In genomic region chr16:35489066-35489718, GRCm38 (mm10) we compare ENCODE assay signal across 7 mouse cellular contexts. TPM values are rescaled to one million over a fixed set of nuclear protein-coding genes. Genes with fewer than 3 reads are reported as not detected.
DNase-seq lines count a peak whose midpoint lies in the region; ATAC-seq and TF ChIP-seq lines count a peak whose summit lies in the region.

No protein-coding gene starts in this region.

- H3K4me2 ChIP-seq in lung, embryonic 14.5 days = peak overlapping the region; percentile 95
- H3K4me2 ChIP-seq in hindbrain, embryonic 11.5 days (replicated peaks; ENCODE audit: low read depth, low read length) = peak overlapping the region; percentile 98
- H3K4me2 ChIP-seq in liver, embryonic 13.5 days = peak overlapping the region; percentile 75
- H3K4me2 ChIP-seq in stomach, postnatal 0 days (replicated peaks; ENCODE audit: low read depth) = peak overlapping the region; percentile 92; the same call in 1 of the 2 replicates

- no peak for TF ChIP-seq CTCF in lung, embryonic 14.5 days (IDR thresholded peaks at IDR 0.05; ENCODE audit: low read depth)
- no peak for TF ChIP-seq CTCF in stomach, postnatal 0 days (IDR thresholded peaks at IDR 0.05; ENCODE audit: low read depth)
- no peak for TF ChIP-seq CTCF in thymus, adult 2 months (IDR thresholded peaks at IDR 0.05; ENCODE audit: borderline replicate concordance, control insufficient read depth, extremely low read depth, insufficient read depth, low read length, poor library complexity)

- H3K9ac ChIP-seq in lung, embryonic 14.5 days = peak overlapping the region; percentile 67; the same call in 1 of the 2 replicates
- H3K9ac ChIP-seq in hindbrain, embryonic 11.5 days (ENCODE audit: low read depth, low read length) = no peak overlapping the region; the same call in 1 of the 2 replicates
- H3K9ac ChIP-seq in liver, embryonic 13.5 days = 0 out of 2 replicates have a peak overlapping the region, but pooled peaks have one; percentile 69
- no peak overlapping the region for H3K9ac ChIP-seq in stomach, postnatal 0 days (ENCODE audit: low read length)

- H3K4me3 ChIP-seq in lung, embryonic 14.5 days (ENCODE audit: low read depth, low read length) = peak overlapping the region; percentile 74
- H3K4me3 ChIP-seq in hindbrain, embryonic 11.5 days (ENCODE audit: low read depth, low read length) = peak overlapping the region; percentile 83
- peak overlapping the region; percentile 66 for H3K4me3 ChIP-seq in liver, embryonic 13.5 days (replicated peaks)
- peak overlapping the region; percentile 66; the same call in 1 of the 2 replicates for H3K4me3 ChIP-seq in stomach, postnatal 0 days (ENCODE audit: low read depth, low read length)
- H3K4me3 ChIP-seq in thymus, adult 2 months (ENCODE audit: control insufficient read depth, insufficient read depth, low read length) = no peak overlapping the region

- 36% methylated on average over 10 of the region's 10 CpGs for WGBS in lung, embryonic 14.5 days
- WGBS in hindbrain, embryonic 11.5 days = 50% methylated on average over 10 of the region's 10 CpGs
- 50% methylated on average over 10 of the region's 10 CpGs for WGBS in liver, embryonic 13.5 days (ENCODE audit: insufficient replicate concordance)
- 38% methylated on average over 10 of the region's 10 CpGs for WGBS in stomach, postnatal 0 days
- WGBS in thymus, adult 2 months = 80% methylated on average over 10 of the region's 10 CpGs

- H3K9me3 ChIP-seq in lung, embryonic 14.5 days (ENCODE audit: low read depth, low read length) = no peaks in the 10 kb centered on the region
- H3K9me3 ChIP-seq in hindbrain, embryonic 11.5 days (ENCODE audit: control insufficient read depth, low read length) = no peaks in the 10 kb centered on the region
- no peaks in the 10 kb centered on the region for H3K9me3 ChIP-seq in liver, embryonic 13.5 days (replicated peaks)
- no peaks in the 10 kb centered on the region for H3K9me3 ChIP-seq in stomach, postnatal 0 days (ENCODE audit: control insufficient read depth, low read length)

- no peaks in the 10 kb centered on the region for H3K27me3 ChIP-seq in lung, embryonic 14.5 days (ENCODE audit: insufficient read depth, low read length)
- H3K27me3 ChIP-seq in hindbrain, embryonic 11.5 days (ENCODE audit: control insufficient read depth, insufficient read depth, low read length) = no peaks in the 10 kb centered on the region
- peaks cover 20% of the 10 kb centered on the region for H3K27me3 ChIP-seq in liver, embryonic 13.5 days
- no peaks in the 10 kb centered on the region for H3K27me3 ChIP-seq in stomach, postnatal 0 days (ENCODE audit: control insufficient read depth, insufficient read depth, low read length)
- H3K27me3 ChIP-seq in thymus, adult 2 months (ENCODE audit: control insufficient read depth, insufficient read depth, low read length) = peaks cover 6% of the 10 kb centered on the region; the same call in 1 of the 2 replicates

- no peak overlapping the region for H3K27ac ChIP-seq in lung, embryonic 14.5 days (ENCODE audit: low read depth)
- H3K27ac ChIP-seq in hindbrain, embryonic 11.5 days (ENCODE audit: low read depth, low read length) = no peak overlapping the region
- H3K27ac ChIP-seq in liver, embryonic 13.5 days = peak overlapping the region; percentile 41
- H3K27ac ChIP-seq in stomach, postnatal 0 days (replicated peaks) = no peak overlapping the region
- H3K27ac ChIP-seq in thymus, adult 2 months (ENCODE audit: control insufficient read depth, insufficient read depth, low read length) = no peak overlapping the region

- peak; percentile 6 for DNase-seq in lung, embryonic 14.5 days
- DNase-seq in lung, postnatal 10 days = no peak
- no peak for DNase-seq in hindbrain, embryonic 11.5 days (ENCODE audit: low spot score)
- no peak for DNase-seq in liver, embryonic 13.5 days
- peak; percentile 22 for DNase-seq in stomach, postnatal 0 days (ENCODE audit: low spot score)
- DNase-seq in thymus, adult 2 months = no peak
- DNase-seq in cerebellum, adult 9-11 months = no peak

- no peak for ATAC-seq in lung, embryonic 14.5 days (ENCODE audit: insufficient read depth)
- no peak for ATAC-seq in hindbrain, embryonic 11.5 days (ENCODE audit: low FRiP score)
- ATAC-seq in liver, embryonic 13.5 days (ENCODE audit: low read depth) = 0 out of 2 replicates have a peak, but pooled peaks have one; percentile 24
- ATAC-seq in stomach, postnatal 0 days (ENCODE audit: low FRiP score, low TSS enrichment) = peak; percentile 15; the same call in 1 of the 2 replicates

- TF ChIP-seq POLR2A in thymus, adult 2 months (IDR thresholded peaks at IDR 0.05; ENCODE audit: control insufficient read depth, extremely low read depth, insufficient read depth, low read length, poor library complexity) = no peak

- H3K36me3 ChIP-seq in lung, embryonic 14.5 days (ENCODE audit: insufficient read depth) = no peaks in the 10 kb centered on the region
- H3K36me3 ChIP-seq in hindbrain, embryonic 11.5 days (ENCODE audit: control insufficient read depth, insufficient read depth, low read length) = no peaks in the 10 kb centered on the region
- no peaks in the 10 kb centered on the region for H3K36me3 ChIP-seq in liver, embryonic 13.5 days
- H3K36me3 ChIP-seq in stomach, postnatal 0 days (ENCODE audit: control insufficient read depth, insufficient read depth, low read length) = no peaks in the 10 kb centered on the region
- H3K36me3 ChIP-seq in thymus, adult 2 months (ENCODE audit: control insufficient read depth, insufficient read depth, low read length) = no peaks in the 10 kb centered on the region

- TF ChIP-seq EP300 in stomach, postnatal 0 days (optimal IDR thresholded peaks at IDR 0.05) = no peak

- H3K4me1 ChIP-seq in lung, embryonic 14.5 days (ENCODE audit: insufficient read depth) = peaks cover 6% of the 10 kb centered on the region; the same call in 1 of the 2 replicates
- H3K4me1 ChIP-seq in hindbrain, embryonic 11.5 days (replicated peaks; ENCODE audit: control insufficient read depth, insufficient read depth, low read length) = peaks cover 3% of the 10 kb centered on the region
- peaks cover 35% of the 10 kb centered on the region for H3K4me1 ChIP-seq in liver, embryonic 13.5 days (replicated peaks)
- no peaks in the 10 kb centered on the region for H3K4me1 ChIP-seq in stomach, postnatal 0 days (replicated peaks; ENCODE audit: control insufficient read depth, insufficient read depth)
- H3K4me1 ChIP-seq in thymus, adult 2 months (replicated peaks; ENCODE audit: control insufficient read depth, insufficient read depth, low read length) = peaks cover 19% of the 10 kb centered on the region

RNA-seq across cellular contexts. Expression of gene Pdia5, which starts 1.5 kb away (rescaled TPM):
- polyA plus RNA-seq in lung, embryonic 14.5 days (2014; fragmentation: Nextera tagmentation; extraction: Ambion mirVana) = 16.5 and 18.4 TPM in 2 replicates
- 11.3 and 13.1 TPM in 2 replicates for polyA plus RNA-seq in hindbrain, embryonic 11.5 days (2014; fragmentation: Nextera tagmentation; extraction: Ambion mirVana)
- 46.7 and 51.8 TPM in 2 replicates for polyA plus RNA-seq in liver, embryonic 13.5 days (2015; fragmentation: Nextera tagmentation; extraction: Ambion mirVana)
- polyA plus RNA-seq in stomach, postnatal 0 days (2015; fragmentation: Nextera tagmentation; extraction: Ambion mirVana) = 32.9 and 35.2 TPM in 2 replicates
- 2.2 and 2.4 TPM in 2 replicates for polyA plus RNA-seq in thymus, adult 2 months (2012; rRNA removed)

RNA-seq across cellular contexts. Expression of gene Sema5b, which starts 51.8 kb away (rescaled TPM):
- 2.7 and 3.3 TPM in 2 replicates for polyA plus RNA-seq in lung, embryonic 14.5 days (2014; fragmentation: Nextera tagmentation; extraction: Ambion mirVana)
- polyA plus RNA-seq in hindbrain, embryonic 11.5 days (2014; fragmentation: Nextera tagmentation; extraction: Ambion mirVana) = 27.3 and 30.1 TPM in 2 replicates
- 0.12 and 0.14 TPM in 2 replicates for polyA plus RNA-seq in liver, embryonic 13.5 days (2015; fragmentation: Nextera tagmentation; extraction: Ambion mirVana)
- 0.56 and 0.70 TPM in 2 replicates for polyA plus RNA-seq in stomach, postnatal 0 days (2015; fragmentation: Nextera tagmentation; extraction: Ambion mirVana)
- 0.31 and 0.54 TPM in 2 replicates for polyA plus RNA-seq in thymus, adult 2 months (2012; rRNA removed)

Comparison
In these comparisons a context has a peak if more than half of its experiments do, and no peak if none do; other contexts are left out.
1. DNase-seq: peak in lung, embryonic 14.5 days (single experiment) and stomach, postnatal 0 days (single experiment); none in lung, postnatal 10 days (single experiment), hindbrain, embryonic 11.5 days (single experiment), liver, embryonic 13.5 days (single experiment), thymus, adult 2 months (single experiment) and cerebellum, adult 9-11 months (single experiment).
2. ATAC-seq: peak in liver, embryonic 13.5 days (single experiment) and stomach, postnatal 0 days (single experiment); none in lung, embryonic 14.5 days (single experiment) and hindbrain, embryonic 11.5 days (single experiment).
3. H3K9ac ChIP-seq: peak in lung, embryonic 14.5 days (single experiment) and liver, embryonic 13.5 days (single experiment); none in hindbrain, embryonic 11.5 days (single experiment) and stomach, postnatal 0 days (single experiment).
4. Peak in every context shown above with its lines, with median percentiles within 50 percentile points of each other: H3K4me2 ChIP-seq.